Mouse (Mus musculus) mouse embryonic stem cell (cell line): ENCODE measurements around the gene Nudc.
"Not testable (repeated sequence)": the region's sequence is repeated elsewhere in the genome, so short reads cannot be mapped to it uniquely, and the experiment has no call there.

Experiments used
- in situ Hi-C, 2 experiments: fragments of 300-500 bp; cut with MboI; formaldehyde crosslinking; loops; 1 replicate in 1 of 2; 3 replicates in 1 of 2; pipeline ENCODE4 v1.14.3; 2019 to 2020; ENCODE audit warnings: low sequenced_read_pairs in 2 of 2, low pct_unique_long_range_greater_than_20kb in 1 of 2, mixed read lengths in 1 of 2; ENCODE audit not compliant: unreplicated experiment in 1 of 2

The Nudc gene

GRCm38 (mm10) chr4:133552768-133553447 is 7.1 kb upstream of the Nudc start, which contains the start of gene Nr0b2:
Nr0b2 (plus strand) TSS chr4:133553376.
- in situ Hi-C loops = no loop called here

DNA sequence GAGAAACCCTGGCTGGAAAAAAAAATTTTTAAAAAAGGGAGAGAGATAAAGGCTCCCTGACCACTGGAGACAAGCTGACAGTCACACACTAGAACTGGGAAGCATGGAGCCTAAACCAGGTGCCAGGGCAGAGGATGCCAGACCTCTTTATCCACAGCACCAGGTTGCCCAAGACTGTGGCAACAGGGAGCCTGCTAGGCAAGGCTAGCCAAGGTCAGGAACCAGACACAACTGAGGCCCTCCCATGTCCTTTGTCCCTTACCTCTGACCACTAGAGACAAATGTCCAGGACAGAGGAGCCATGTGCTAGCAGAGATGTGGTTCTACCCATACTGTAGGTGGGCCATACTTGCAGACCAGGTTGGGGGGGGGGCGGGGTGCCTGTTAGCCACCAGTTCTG is 6.2 kb upstream of the Nudc start:
- in situ Hi-C loops = no loop called here

DNA sequence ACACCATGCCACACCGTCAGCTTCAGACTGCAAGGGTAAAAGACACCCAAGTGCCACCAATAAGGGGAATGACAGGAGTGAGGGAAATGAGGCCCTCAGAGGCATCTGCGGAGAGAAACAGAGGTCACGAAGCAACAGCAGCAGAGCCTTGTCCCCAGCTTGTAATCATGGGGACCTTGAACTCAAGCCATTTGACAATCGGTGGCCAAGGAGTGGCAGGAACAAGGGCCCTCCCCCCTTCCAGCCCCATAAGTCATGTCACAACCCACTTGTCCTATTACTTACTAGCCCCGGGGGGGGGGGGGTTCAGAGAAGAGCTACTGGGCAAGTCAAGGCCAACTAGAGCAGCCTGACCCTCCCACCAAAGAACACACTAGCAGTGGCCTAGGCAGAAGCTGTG is 9.1 kb downstream of the Nudc start:
- in situ Hi-C loops = no loop called here

- in situ Hi-C loops = no loop called here
Observed at GRCm38 (mm10) chr4:133536081-133536480, 9.7 kb downstream of the Nudc start.

DNA sequence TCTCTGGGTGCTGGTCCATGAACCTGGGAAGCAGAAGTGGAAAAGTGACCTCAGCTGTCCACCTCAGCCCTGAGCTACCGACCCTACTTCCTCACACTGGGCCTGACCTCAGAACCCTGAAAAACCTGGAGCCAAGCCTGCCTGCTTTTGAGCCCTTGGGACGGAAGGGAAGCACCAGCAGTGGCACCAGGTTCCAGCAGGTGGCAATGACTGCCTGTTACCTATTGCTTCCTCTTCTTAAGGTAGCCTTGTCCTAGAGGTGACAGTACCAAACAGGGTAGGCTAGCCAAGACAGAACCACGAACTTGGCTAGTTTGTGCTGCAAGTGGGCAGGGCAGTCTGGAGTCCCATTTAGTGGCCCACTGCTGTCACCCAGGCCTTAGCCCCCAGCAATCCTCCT is 13.0 kb downstream of the Nudc start:
- in situ Hi-C loops = no loop called here

- in situ Hi-C loops = no loop called here
Observed at GRCm38 (mm10) chr4:133527788-133528187, 18.0 kb downstream of the Nudc start.

DNA sequence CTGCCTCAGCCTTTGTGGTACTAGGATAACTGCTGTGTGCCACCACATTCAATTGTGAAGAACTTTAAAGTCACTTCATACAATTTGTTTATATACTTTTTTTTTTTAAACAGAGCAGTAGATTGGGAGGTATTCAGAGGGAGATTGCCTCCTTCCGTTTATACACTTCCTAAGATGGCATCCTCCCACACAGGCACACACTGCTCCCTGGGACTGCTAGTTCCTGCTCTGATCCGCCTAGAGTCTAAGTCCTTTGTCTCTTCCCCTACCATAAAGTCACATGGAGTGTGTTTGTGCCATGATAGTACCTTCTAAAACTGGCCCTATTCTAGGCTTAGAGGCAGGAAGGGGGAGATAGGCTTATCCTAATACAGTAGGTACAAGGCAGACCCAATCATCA is 24.3 kb downstream of the Nudc start:
- in situ Hi-C loops = no loop called here

DNA sequence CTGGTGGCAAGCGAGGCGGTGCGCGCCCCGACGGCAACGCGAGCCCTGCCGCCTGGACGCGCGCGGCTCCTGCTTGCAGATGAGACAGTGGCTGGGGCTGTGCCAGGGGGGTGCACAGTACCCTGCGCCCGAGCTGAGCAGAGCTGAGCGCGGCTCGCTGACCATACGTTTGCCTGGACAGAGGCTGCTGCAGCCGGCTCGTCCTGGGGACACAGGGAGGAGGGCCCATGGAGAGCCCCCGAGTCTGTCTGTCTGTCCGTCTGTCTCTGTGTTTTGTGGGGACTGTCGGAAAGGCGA is 26.5 kb downstream of the Nudc start:
- in situ Hi-C loops = no loop called here

- in situ Hi-C loops = no loop called here
Observed at GRCm38 (mm10) chr4:133518601-133519368, 27.0 kb downstream of the Nudc start, which contains the start of gene Kdf1. Kdf1 (plus strand) TSS chr4:133518963.

DNA sequence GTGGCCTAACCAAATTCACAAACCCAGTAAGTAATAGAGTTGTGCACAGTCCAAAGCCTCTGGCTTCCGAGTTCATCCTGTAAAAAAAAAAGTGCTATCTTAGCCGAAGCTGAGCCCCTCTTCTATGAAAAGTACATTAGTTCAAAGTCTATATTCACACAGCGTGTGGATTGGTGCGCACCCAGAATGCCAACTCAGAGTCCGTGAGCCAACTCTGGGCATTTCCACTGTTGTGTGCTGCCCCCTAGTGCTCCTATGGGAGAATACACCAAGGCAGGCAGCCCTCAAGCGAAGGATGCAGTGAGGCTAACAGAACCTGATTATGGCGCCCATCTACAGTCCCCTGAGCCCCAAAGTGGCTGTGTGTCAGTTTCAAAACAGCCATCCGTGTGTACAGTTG is 32.8 kb downstream of the Nudc start:
- in situ Hi-C loops = no loop called here

GRCm38 (mm10) chr4:133512511-133512910 is 33.3 kb downstream of the Nudc start:
- in situ Hi-C loops = not testable (repeated sequence)

DNA sequence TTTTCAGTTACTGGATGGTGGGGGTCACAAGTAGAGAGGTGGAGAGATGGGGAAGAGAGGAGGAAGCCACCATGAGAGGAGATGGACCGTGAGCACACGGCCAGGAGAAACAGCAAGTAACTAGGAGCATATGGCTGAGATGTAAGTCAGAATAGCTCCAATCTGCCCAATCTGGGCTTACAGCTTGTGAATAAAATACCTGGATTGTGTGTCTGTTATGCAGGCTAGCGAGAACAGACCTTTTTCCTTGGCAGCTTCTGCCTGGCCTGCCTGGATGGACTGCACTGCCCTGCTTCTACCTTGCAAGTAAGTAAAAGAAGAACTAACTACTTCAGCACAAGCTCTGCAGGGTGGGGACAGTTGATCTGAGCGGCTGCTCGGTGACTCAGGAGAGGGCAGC is 34.7 kb downstream of the Nudc start:
- in situ Hi-C loops = no loop called here

DNA sequence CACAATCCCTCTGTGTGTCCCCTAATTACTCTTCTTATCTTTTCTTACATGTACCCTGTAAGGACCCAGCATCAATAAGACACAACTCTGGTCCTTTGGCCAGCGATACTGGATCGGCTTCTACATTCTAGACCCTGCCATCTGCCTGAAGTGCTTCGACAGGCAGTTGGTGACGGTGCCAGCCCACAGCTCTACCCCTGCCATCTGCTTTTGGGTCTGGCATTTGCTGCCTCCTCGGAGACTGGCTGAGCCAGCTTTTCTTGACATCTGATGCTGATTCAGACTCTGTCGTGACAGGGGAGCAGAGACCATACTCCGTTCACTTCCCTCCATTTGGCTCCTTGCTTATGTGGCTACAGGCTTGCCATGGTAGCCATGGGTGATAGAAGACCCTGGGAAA is 36.8 kb downstream of the Nudc start:
- in situ Hi-C loops = no loop called here

DNA sequence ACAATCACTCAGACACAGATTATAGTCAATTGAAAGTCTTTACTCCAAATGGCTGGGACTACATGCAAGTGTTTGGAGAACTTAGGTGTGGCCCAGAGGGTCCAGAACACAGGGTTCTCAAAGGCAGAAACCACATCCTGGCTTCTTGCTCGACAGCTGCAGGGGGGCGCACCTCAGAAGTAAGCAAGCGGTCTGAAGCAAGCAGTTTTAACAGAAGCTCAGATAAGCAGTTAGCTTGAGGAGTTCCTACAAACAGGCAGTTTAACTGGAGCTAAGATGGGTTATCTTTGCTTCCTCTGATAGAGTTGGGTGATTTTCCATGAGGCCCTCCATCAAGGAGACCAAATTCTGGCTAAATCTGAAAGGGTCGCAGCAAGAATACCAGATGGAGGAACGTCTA is 39.2 kb downstream of the Nudc start:
- in situ Hi-C loops = no loop called here

- in situ Hi-C loops = no loop called here
Observed at GRCm38 (mm10) chr4:133504755-133505485, 40.9 kb downstream of the Nudc start.

GRCm38 (mm10) chr4:133504300-133504699 is 41.5 kb downstream of the Nudc start:
- in situ Hi-C loops = no loop called here

- in situ Hi-C loops = no loop called here
Observed at GRCm38 (mm10) chr4:133501514-133501913, 44.3 kb downstream of the Nudc start.

GRCm38 (mm10) chr4:133498160-133498724 is 47.6 kb downstream of the Nudc start, which contains the start of gene Trnp1:
Trnp1 (minus strand) TSS chr4:133498550.
- in situ Hi-C loops = no loop called here

DNA sequence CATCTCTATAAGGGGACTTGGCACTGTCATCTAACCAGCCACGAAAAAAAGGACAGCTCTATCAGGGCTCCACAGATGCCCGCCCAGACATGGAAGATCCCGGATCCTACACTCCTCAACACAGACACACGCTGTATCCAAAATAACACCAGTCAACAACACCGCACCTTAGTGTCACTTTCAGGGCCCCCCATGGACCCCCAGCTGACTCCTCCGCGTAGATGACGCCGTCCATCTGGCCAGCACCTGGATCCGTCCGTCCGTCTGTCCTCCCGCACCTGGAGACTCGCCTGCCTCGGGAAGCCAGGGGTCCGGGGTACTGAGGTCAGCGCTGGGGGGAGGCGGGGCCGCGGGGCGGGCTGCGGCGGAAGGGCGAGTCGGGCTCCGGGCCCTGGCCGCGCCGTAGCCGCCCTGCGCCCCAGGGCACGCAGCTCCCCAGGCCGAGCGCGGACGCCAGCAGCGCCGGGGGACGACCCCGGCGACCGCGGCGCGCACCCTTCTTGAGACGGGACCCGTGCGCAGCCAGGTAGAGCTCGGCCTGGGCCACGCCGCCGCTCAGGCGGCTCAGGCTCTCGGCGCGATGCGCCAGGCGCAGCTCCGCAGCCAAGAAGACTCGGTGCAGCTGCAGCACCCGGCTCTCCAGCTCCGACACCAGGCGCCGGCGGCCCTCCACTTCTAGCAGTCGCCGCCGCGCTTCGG is 48.2 kb downstream of the Nudc start:
- in situ Hi-C loops = no loop called here
